ENCODE assay signal across 24 mouse cellular contexts in genomic region chr5:34530116-34530515, GRCm38 (mm10). TPM values are rescaled to one million over a fixed set of nuclear protein-coding genes. Genes with fewer than 3 reads are reported as not detected.
DNase-seq lines count a peak whose midpoint lies in the region; ATAC-seq and TF ChIP-seq lines count a peak whose summit lies in the region.
"Had no signal": no experiment of that assay in that cellular context is flagged by ENCODE, and none has a peak within 500 bp of the region (broad histone marks: within the 10 kb centered on the region; RNA-seq: fewer than 3 reads in every experiment).

No protein-coding gene starts in this region.

- no peak for TF ChIP-seq CTCF in forebrain, postnatal 0 days (IDR thresholded peaks at IDR 0.05; ENCODE audit: low read depth)
- no peak for TF ChIP-seq CTCF in brain, embryonic 14.5 days (IDR thresholded peaks at IDR 0.05; ENCODE audit: borderline replicate concordance, extremely low read depth, insufficient read depth, insufficient read length)
- TF ChIP-seq CTCF in small intestine, adult 2 months (IDR thresholded peaks at IDR 0.05; ENCODE audit: extremely low read depth, insufficient read length, insufficient replicate concordance, low read depth, low read length), result no peak

- H3K4me3 ChIP-seq in forebrain, embryonic 14.5 days (ENCODE audit: low read depth, low read length), result no peak overlapping the region
- H3K4me3 ChIP-seq in forebrain, postnatal 0 days (ENCODE audit: low read depth, low read length), result no peak overlapping the region
- no peak overlapping the region for H3K4me3 ChIP-seq in liver, embryonic 12.5 days
- H3K4me3 ChIP-seq in small intestine, adult 2 months (ENCODE audit: low read depth, low read length), result no peak overlapping the region
- H3K4me3 ChIP-seq: forebrain, embryonic 13.5 days; heart, embryonic 15.5 days; hindbrain, embryonic 13.5 days; kidney, embryonic 15.5 days; limb, embryonic 13.5 days had no signal

- 59% methylated on average over 5 of the region's 5 CpGs for WGBS in forebrain, embryonic 14.5 days
- WGBS in forebrain, postnatal 0 days, result 73% methylated on average over 5 of the region's 5 CpGs
- 62% methylated on average over 5 of the region's 5 CpGs for WGBS in liver, embryonic 12.5 days (ENCODE audit: insufficient replicate concordance)
- WGBS in small intestine, adult 2 months, result 58% methylated on average over 5 of the region's 5 CpGs

- H3K27ac ChIP-seq in forebrain, embryonic 14.5 days (ENCODE audit: low read depth, low read length), result no peak overlapping the region
- H3K27ac ChIP-seq in forebrain, postnatal 0 days (ENCODE audit: low read depth, low read length), result no peak overlapping the region
- H3K27ac ChIP-seq in liver, embryonic 12.5 days, result peak overlapping the region; percentile 11; the same call in 1 of the 2 replicates
- H3K27ac ChIP-seq in small intestine, adult 2 months (ENCODE audit: insufficient read depth, low read depth, low read length), result peak overlapping the region; percentile 82
- H3K27ac ChIP-seq: forebrain, embryonic 13.5 days; heart, embryonic 15.5 days; hindbrain, embryonic 13.5 days; kidney, embryonic 15.5 days; limb, embryonic 13.5 days had no signal

- no peak overlapping the region for H3K4me2 ChIP-seq in forebrain, embryonic 14.5 days (ENCODE audit: low read length)
- H3K4me2 ChIP-seq in forebrain, postnatal 0 days (ENCODE audit: low read depth), result no peak overlapping the region
- H3K4me2 ChIP-seq in liver, embryonic 12.5 days, result no peak overlapping the region
- H3K4me2 ChIP-seq: forebrain, embryonic 13.5 days; heart, embryonic 15.5 days; hindbrain, embryonic 13.5 days; kidney, embryonic 15.5 days; limb, embryonic 13.5 days; midbrain, embryonic 11.5 days had no signal

- ATAC-seq in forebrain, embryonic 14.5 days, result no peak
- ATAC-seq in forebrain, postnatal 0 days, result no peak
- no peak for ATAC-seq in liver, embryonic 12.5 days
- ATAC-seq: forebrain, embryonic 13.5 days; inflammation-experienced regulatory T-cells, adult 6 months; lung, postnatal 0 days; Patski had no signal

- no peak for TF ChIP-seq POLR2A in brain, embryonic 14.5 days (IDR thresholded peaks at IDR 0.05; ENCODE audit: borderline replicate concordance, extremely low read depth, insufficient read depth, insufficient read length, poor library complexity, severe bottlenecking)
- TF ChIP-seq POLR2A in small intestine, adult 2 months (IDR thresholded peaks at IDR 0.05; ENCODE audit: low read depth, low read length), result no peak

- no peaks in the 10 kb centered on the region for H3K4me1 ChIP-seq in forebrain, embryonic 14.5 days (ENCODE audit: control insufficient read depth, insufficient read depth, low read length)
- H3K4me1 ChIP-seq in forebrain, postnatal 0 days (ENCODE audit: insufficient read depth), result no peaks in the 10 kb centered on the region
- H3K4me1 ChIP-seq in liver, embryonic 12.5 days, result peaks cover 54% of the 10 kb centered on the region
- peaks cover 48% of the 10 kb centered on the region for H3K4me1 ChIP-seq in small intestine, adult 2 months (ENCODE audit: control insufficient read depth, insufficient read depth, insufficient read length, low read length)
- H3K4me1 ChIP-seq: limb, embryonic 13.5 days had no signal

- no peaks in the 10 kb centered on the region for H3K36me3 ChIP-seq in forebrain, embryonic 14.5 days (ENCODE audit: control insufficient read depth, insufficient read depth, low read length)
- H3K36me3 ChIP-seq in forebrain, postnatal 0 days (ENCODE audit: insufficient read depth), result no peaks in the 10 kb centered on the region
- H3K36me3 ChIP-seq in liver, embryonic 12.5 days, result no peaks in the 10 kb centered on the region
- H3K36me3 ChIP-seq in small intestine, adult 2 months (ENCODE audit: control insufficient read depth, insufficient read depth, low read length), result no peaks in the 10 kb centered on the region
- H3K36me3 ChIP-seq: heart, embryonic 15.5 days; hindbrain, embryonic 13.5 days; kidney, embryonic 15.5 days; limb, embryonic 13.5 days had no signal

- no peaks in the 10 kb centered on the region for H3K27me3 ChIP-seq in forebrain, embryonic 14.5 days (replicated peaks; ENCODE audit: control insufficient read depth, insufficient read depth, low read length)
- no peaks in the 10 kb centered on the region for H3K27me3 ChIP-seq in forebrain, postnatal 0 days (ENCODE audit: insufficient read depth, low read length)
- H3K27me3 ChIP-seq in liver, embryonic 12.5 days (replicated peaks), result no peaks in the 10 kb centered on the region; the same call in 1 of the 2 replicates
- no peaks in the 10 kb centered on the region for H3K27me3 ChIP-seq in small intestine, adult 2 months (ENCODE audit: control insufficient read depth, insufficient read depth, low read length)
- H3K27me3 ChIP-seq: heart, embryonic 15.5 days; Patski had no signal

- no peak overlapping the region for H3K9ac ChIP-seq in forebrain, embryonic 14.5 days (ENCODE audit: low read length)
- no peak overlapping the region for H3K9ac ChIP-seq in forebrain, postnatal 0 days
- no peak overlapping the region for H3K9ac ChIP-seq in liver, embryonic 12.5 days
- H3K9ac ChIP-seq: forebrain, embryonic 13.5 days; heart, embryonic 15.5 days; hindbrain, embryonic 13.5 days; kidney, embryonic 15.5 days; limb, embryonic 13.5 days had no signal

- no peaks in the 10 kb centered on the region for H3K9me3 ChIP-seq in forebrain, embryonic 14.5 days (replicated peaks; ENCODE audit: control insufficient read depth, low read length)
- H3K9me3 ChIP-seq in forebrain, postnatal 0 days (ENCODE audit: low read length), result no peaks in the 10 kb centered on the region
- no peaks in the 10 kb centered on the region for H3K9me3 ChIP-seq in liver, embryonic 12.5 days (replicated peaks)
- H3K9me3 ChIP-seq: forebrain, embryonic 13.5 days; heart, embryonic 15.5 days; hindbrain, embryonic 13.5 days; kidney, embryonic 15.5 days; limb, embryonic 13.5 days had no signal

- peak; percentile 7 for DNase-seq in forebrain, embryonic 14.5 days (ENCODE audit: low spot score)
- DNase-seq in forebrain, postnatal 0 days, result no peak
- DNase-seq in liver, result no peak
- peak; percentile 40 for DNase-seq in brain, embryonic 14.5 days (ENCODE audit: low read depth)
- DNase-seq in T-cell, adult 2 months (ENCODE audit: low spot score), result no peak
- DNase-seq in urinary bladder, postnatal 36 days (ENCODE audit: low spot score in 2 of 2), result no peak
- DNase-seq: cerebellum, adult 18-20 months; cerebellum, postnatal 36 days; gastrocnemius, postnatal 10 days; heart, postnatal 36 days; layer of hippocampus, adult 9-11 months; thymus, adult 18-20 months; thymus, postnatal 36 days had no signal

RNA-seq across cellular contexts. Expression of gene Sh3bp2, which starts 4.5 kb away (rescaled TPM):
- polyA plus RNA-seq in forebrain, embryonic 14.5 days (2014; fragmentation: Nextera tagmentation; extraction: Ambion mirVana), result 18.8 and 27.8 TPM in 2 replicates
- 37.6 and 43.7 TPM in 2 replicates for total RNA-seq in forebrain, postnatal 0 days (2014; rRNA removed)
- polyA plus RNA-seq in forebrain, postnatal 0 days (2015; fragmentation: Nextera tagmentation; extraction: Ambion mirVana), result 21.5 and 21.8 TPM in 2 replicates
- 4.0 and 5.0 TPM in 2 replicates for polyA plus RNA-seq in liver, embryonic 12.5 days (2016; fragmentation: Nextera tagmentation; extraction: Ambion mirVana)
- polyA plus RNA-seq in brain, embryonic 14.5 days (2012; rRNA removed), result 39.8 and 41.6 TPM in 2 replicates
- polyA plus RNA-seq in small intestine, adult 2 months (2012; rRNA removed), result 5.0 and 12.4 TPM in 2 replicates

RNA-seq across cellular contexts. Expression of gene Tnip2, which starts 16.3 kb away (rescaled TPM):
- polyA plus RNA-seq in forebrain, embryonic 14.5 days (2014; fragmentation: Nextera tagmentation; extraction: Ambion mirVana), result 3.6 and 4.8 TPM in 2 replicates
- total RNA-seq in forebrain, postnatal 0 days (2014; rRNA removed), result 7.2 and 9.7 TPM in 2 replicates
- polyA plus RNA-seq in forebrain, postnatal 0 days (2015; fragmentation: Nextera tagmentation; extraction: Ambion mirVana), result 4.9 and 9.4 TPM in 2 replicates
- 7.4 and 10.9 TPM in 2 replicates for polyA plus RNA-seq in liver, embryonic 12.5 days (2016; fragmentation: Nextera tagmentation; extraction: Ambion mirVana)
- 7.9 and 8.8 TPM in 2 replicates for polyA plus RNA-seq in brain, embryonic 14.5 days (2012; rRNA removed)
- polyA plus RNA-seq in small intestine, adult 2 months (2012; rRNA removed), result 7.2 and 13.8 TPM in 2 replicates

RNA-seq across cellular contexts. Expression of gene Add1, which starts 43.3 kb away (rescaled TPM):
- polyA plus RNA-seq in forebrain, embryonic 14.5 days (2014; fragmentation: Nextera tagmentation; extraction: Ambion mirVana), result 166 and 196 TPM in 2 replicates
- 270 and 334 TPM in 2 replicates for total RNA-seq in forebrain, postnatal 0 days (2014; rRNA removed)
- polyA plus RNA-seq in forebrain, postnatal 0 days (2015; fragmentation: Nextera tagmentation; extraction: Ambion mirVana), result 165 and 175 TPM in 2 replicates
- 164 and 166 TPM in 2 replicates for polyA plus RNA-seq in liver, embryonic 12.5 days (2016; fragmentation: Nextera tagmentation; extraction: Ambion mirVana)
- 264 and 287 TPM in 2 replicates for polyA plus RNA-seq in brain, embryonic 14.5 days (2012; rRNA removed)
- 42.7 and 160 TPM in 2 replicates for polyA plus RNA-seq in small intestine, adult 2 months (2012; rRNA removed)

Comparison
In these comparisons a context has a peak if more than half of its experiments do, and no peak if none do; other contexts are left out.
1. DNase-seq: peak in forebrain, embryonic 14.5 days (single experiment) and brain, embryonic 14.5 days (single experiment); none in forebrain, postnatal 0 days (single experiment), liver (single experiment), T-cell, adult 2 months (single experiment) and urinary bladder, postnatal 36 days (0 of 2).
2. H3K27ac ChIP-seq: peak in liver, embryonic 12.5 days (single experiment) and small intestine, adult 2 months (single experiment); none in forebrain, embryonic 14.5 days (single experiment) and forebrain, postnatal 0 days (single experiment).